Mouse (Mus musculus) testis, adult 2 months (tissue): ENCODE results near the gene Olfr672. TPM values are rescaled to one million over a fixed set of nuclear protein-coding genes. Genes with fewer than 3 reads are reported as not detected.
"Not testable (repeated sequence)": the region's sequence is repeated elsewhere in the genome, so short reads cannot be mapped to it uniquely, and the experiment has no call there.

ENCODE experiments used
- H3K27ac ChIP-seq: fragments of 200-500 bp; 2 replicates; pipeline ENCODE4 v1.5.1; 2012; ENCODE audit warnings: low read depth, low read length; ENCODE audit not compliant: control insufficient read depth, insufficient read depth
- H3K27me3 ChIP-seq: fragments of 200-500 bp; 2 replicates; pipeline ENCODE4 v1.6.1; 2012; ENCODE audit warnings: mild to moderate bottlenecking, low read length, moderate library complexity; ENCODE audit not compliant: control insufficient read depth, insufficient read depth
- H3K36me3 ChIP-seq: fragments of 200-500 bp; 2 replicates; pipeline ENCODE4 v1.6.1; 2012; ENCODE audit warnings: mild to moderate bottlenecking, low read length; ENCODE audit not compliant: control insufficient read depth, insufficient read depth
- H3K4me1 ChIP-seq: fragments of 200-500 bp; 2 replicates; pipeline ENCODE4 v1.6.1; 2012; ENCODE audit warnings: low read length; ENCODE audit not compliant: control insufficient read depth, insufficient read depth
- H3K4me3 ChIP-seq: fragments of 200-500 bp; 2 replicates; pipeline ENCODE4 v1.5.1; 2012; ENCODE audit warnings: low read depth, mild to moderate bottlenecking, low read length, moderate library complexity, mixed read lengths; ENCODE audit not compliant: control insufficient read depth
- CTCF ChIP-seq: fragments of 200-500 bp; IDR thresholded peaks from 2 replicates; pipeline ENCODE4 v1.5.1; 2012; ENCODE audit warnings: low read depth, mild to moderate bottlenecking, inconsistent platforms, low read length, moderate library complexity; ENCODE audit not compliant: control insufficient read depth, insufficient read depth, insufficient replicate concordance
- POLR2A ChIP-seq: fragments of 200-500 bp; IDR thresholded peaks from 2 replicates; pipeline ENCODE4 v1.6.1; 2012; ENCODE audit warnings: low read depth, mild to moderate bottlenecking, inconsistent platforms, low read length, moderate library complexity; ENCODE audit not compliant: control insufficient read depth
- polyA plus RNA-seq: library from polyadenylated mRNA; depleted of rRNA; stranded (reverse); fragments of >200 nt; gene quantifications from 2 replicates; pipeline ENCODE4 v1.2.3, GENCODE M21; 2012; rRNA removed

The Olfr672 gene
- polyA plus RNA-seq, result not detected in 2 replicates

GRCm38 (mm10) chr7:105001929-105002328 lies at the start of gene Olfr672:
Gene Olfr672 (minus strand): TSS chr7:105002029.
- Histone ChIP-seq H3K27ac (no peak within 1 kb of the TSS), H3K27me3 (no peaks in the 10 kb centered on the region), H3K36me3 (no peaks in the 10 kb centered on the region)

GRCm38 (mm10) chr7:105033836-105034235 lies 32.0 kb upstream of the Olfr672 start:
- not testable (repeated sequence) for H3K4me1 ChIP-seq, H3K4me3 ChIP-seq, H3K27ac ChIP-seq, H3K36me3 ChIP-seq, H3K27me3 ChIP-seq

More at GRCm38 (mm10) chr7:105001929-105002328, at the start of gene Olfr672:
- Histone ChIP-seq H3K4me3 (no peak within 1 kb of the TSS), H3K4me1 (no peaks in the 10 kb centered on the region)
- TF ChIP-seq CTCF (no peak), POLR2A (no peak)

- Histone ChIP-seq H3K27me3 (no peaks in the 10 kb centered on the region), H3K4me1 (no peaks in the 10 kb centered on the region), H3K4me3 (no peak within 1 kb of the TSS), H3K27ac (no peak within 1 kb of the TSS), H3K36me3 (no peaks in the 10 kb centered on the region)
- no peak for TF ChIP-seq CTCF
- no peak for TF ChIP-seq POLR2A
Measured at GRCm38 (mm10) chr7:105032398-105032797, 30.6 kb upstream of the Olfr672 start, which contains the start of gene Olfr676. Gene Olfr676 (plus strand): TSS chr7:105032698.

GRCm38 (mm10) chr7:105028360-105028759 lies 26.5 kb upstream of the Olfr672 start, which contains the start of gene Olfr675:
Gene Olfr675 (minus strand): TSS chr7:105028460.
- Histone ChIP-seq H3K4me3 (no peak within 1 kb of the TSS), H3K4me1 (no peaks in the 10 kb centered on the region), H3K36me3 (no peaks in the 10 kb centered on the region), H3K27ac (no peak within 1 kb of the TSS), H3K27me3 (no peaks in the 10 kb centered on the region)
- TF ChIP-seq CTCF (no peak), POLR2A (no peak)

- TF ChIP-seq CTCF, result no peak
- TF ChIP-seq POLR2A, result no peak
- Histone ChIP-seq H3K36me3 (no peaks in the 10 kb centered on the region), H3K4me1 (no peaks in the 10 kb centered on the region), H3K27ac (no peak overlapping the region), H3K27me3 (no peaks in the 10 kb centered on the region), H3K4me3 (no peak overlapping the region)
Measured at GRCm38 (mm10) chr7:105022530-105022929, 20.7 kb upstream of the Olfr672 start.

- H3K36me3 ChIP-seq, result no peaks in the 10 kb centered on the region
- no peaks in the 10 kb centered on the region for H3K27me3 ChIP-seq
- no peak within 1 kb of the TSS for H3K27ac ChIP-seq
- TF ChIP-seq POLR2A (no peak), CTCF (no peak)
- H3K4me3 ChIP-seq, result no peak within 1 kb of the TSS
- no peaks in the 10 kb centered on the region for H3K4me1 ChIP-seq
Measured at GRCm38 (mm10) chr7:104979026-104979425, 22.8 kb downstream of the Olfr672 start, which contains the start of gene Olfr671. Gene Olfr671 (minus strand): TSS chr7:104979126.

- H3K27me3 ChIP-seq, H3K36me3 ChIP-seq, H3K4me1 ChIP-seq, H3K4me3 ChIP-seq, H3K27ac ChIP-seq: not testable (repeated sequence)
Measured at GRCm38 (mm10) chr7:104972507-104972906, 29.3 kb downstream of the Olfr672 start.

- Histone ChIP-seq H3K36me3 (no peaks in the 10 kb centered on the region), H3K4me1 (no peaks in the 10 kb centered on the region), H3K27ac (no peak within 1 kb of the TSS), H3K4me3 (no peak within 1 kb of the TSS), H3K27me3 (no peaks in the 10 kb centered on the region)
- TF ChIP-seq CTCF (no peak), POLR2A (no peak)
Measured at GRCm38 (mm10) chr7:104962520-104962919, 39.3 kb downstream of the Olfr672 start, which contains the start of gene Olfr670. Gene Olfr670 (minus strand): TSS chr7:104962620.

- H3K27ac ChIP-seq, H3K4me1 ChIP-seq, H3K4me3 ChIP-seq, H3K36me3 ChIP-seq, H3K27me3 ChIP-seq: not testable (repeated sequence)
Measured at GRCm38 (mm10) chr7:104950234-104950633, 51.6 kb downstream of the Olfr672 start.
